Mouse (Mus musculus): ENCODE data around the gene Chst10. TPM values are rescaled to one million over a fixed set of nuclear protein-coding genes. Genes with fewer than 3 reads are reported as not detected.

Chst10 gene
- polyA plus RNA-seq, 1 experiment from 2014 or later, result 0.23 TPM

Other genes with a start within 250 kb of the Chst10 start
- gene Aff3, start 233.2 kb downstream of the Chst10 start, polyA plus RNA-seq (2015; fragmentation: Nextera tagmentation; extraction: Ambion mirVana), result 0.44 and 0.51 TPM in 2 replicates
- gene Lonrf2, start 61.5 kb downstream of the Chst10 start, polyA plus RNA-seq (2015; fragmentation: Nextera tagmentation; extraction: Ambion mirVana), result 0.05 and 0.06 TPM in 2 replicates
- gene Nms, start 41.0 kb upstream of the Chst10 start, polyA plus RNA-seq (2015; fragmentation: Nextera tagmentation; extraction: Ambion mirVana), result not detected in 2 replicates
- gene Pdcl3, start 87.4 kb upstream of the Chst10 start, polyA plus RNA-seq (2015; fragmentation: Nextera tagmentation; extraction: Ambion mirVana), result 50.9 and 60.3 TPM in 2 replicates

All from liver, embryonic 13.5 days (tissue).